Mouse (Mus musculus) intestine, embryonic 14.5 days (tissue): ENCODE measurements at regions not wholly inside any gene's neighbourhood (a gene's known extent, or its start where the extent isn't known, plus 50 kb on each side); places are given as distances from the start of the nearest gene placed in this dataset.
A peak's percentile ranks its signal among the peaks of the same experiment; 100 is the strongest.

ENCODE experiments used
- ATAC-seq: fragments of 200-750 bp; cut with Nextera tagmentation; replicated peaks from 2 replicates; pipeline ENCODE4 v1.8.0; 2017; ENCODE audit warnings: low read depth, moderate number of reproducible peaks, moderate TSS enrichment, moderate library complexity; ENCODE audit not compliant: low FRiP score, low TSS enrichment
- DNase-seq: peaks from one replicate; pipeline ENCODE4 v3.0.0-alpha.2; 2018; ENCODE audit warnings: low spot score
- H3K27ac ChIP-seq: fragments of 300-500 bp; sonication (generic); 2 replicates; pipeline ENCODE4 v1.5.1; 2014; ENCODE audit warnings: low read depth, mild to moderate bottlenecking, control low read depth
- H3K27me3 ChIP-seq: fragments of 300-500 bp; sonication (generic); replicated peaks from 2 replicates; pipeline ENCODE4 v1.6.1; 2014; ENCODE audit warnings: low read length, control low read depth; ENCODE audit not compliant: control insufficient read depth, insufficient read depth
- H3K36me3 ChIP-seq: fragments of 300-500 bp; sonication (generic); 2 replicates; pipeline ENCODE4 v1.6.1; 2014; ENCODE audit warnings: low read length, control low read depth; ENCODE audit not compliant: control insufficient read depth, insufficient read depth
- H3K4me1 ChIP-seq: fragments of 300-500 bp; sonication (generic); replicated peaks from 2 replicates; pipeline ENCODE4 v1.6.1; 2014; ENCODE audit warnings: low read length, control low read depth, mixed read lengths; ENCODE audit not compliant: control insufficient read depth, insufficient read depth
- H3K4me2 ChIP-seq: fragments of 300-500 bp; sonication (generic); 2 replicates; pipeline ENCODE4 v1.6.1; 2014; ENCODE audit warnings: low read length
- H3K4me3 ChIP-seq: fragments of 300-500 bp; sonication (generic); 2 replicates; pipeline ENCODE4 v1.5.1; 2014; ENCODE audit warnings: low read depth, low read length, control low read depth, mixed read lengths
- H3K9ac ChIP-seq: fragments of 300-500 bp; sonication (generic); 2 replicates; pipeline ENCODE4 v1.6.1; 2014; ENCODE audit warnings: mild to moderate bottlenecking, low read length
- H3K9me3 ChIP-seq: fragments of 300-500 bp; sonication (generic); 2 replicates; pipeline ENCODE4 v1.6.1; 2016; ENCODE audit warnings: low read length, control low read depth; ENCODE audit not compliant: control insufficient read depth
- WGBS: fragments of 180-500 bp; shearing (Covaris S2); extraction: QIAGEN DNeasy Blood & Tissue Kit; methylation state at CpG from one replicate; pipeline ENCODE4 v1.1.7; 2014; 5-methylcytosine and 5-hydroxymethylcytosine counted together

GRCm38 (mm10) chr6:117678276-117678675, 162.7 kb upstream of the Zfp637 start:
- ATAC-seq: no peak
- Histone ChIP-seq H3K27ac (peak overlapping the region; percentile 67), H3K4me1 (peaks cover 25% of the 10 kb centered on the region)

GRCm38 (mm10) chr6:117678877-117679276, 162.1 kb upstream of the Zfp637 start:
- DNase-seq: no peak
- ATAC-seq: no peak
- H3K27me3 ChIP-seq: no peaks in the 10 kb centered on the region
- H3K27ac ChIP-seq: peak overlapping the region; percentile 67
- H3K9ac ChIP-seq: no peak overlapping the region
- no peaks in the 10 kb centered on the region; the same call in 1 of the 2 replicates for H3K9me3 ChIP-seq
- no peak overlapping the region for H3K4me2 ChIP-seq
- 28% methylated on average over 4 of the region's 4 CpGs for WGBS
- no peaks in the 10 kb centered on the region for H3K36me3 ChIP-seq
- H3K4me3 ChIP-seq: no peak overlapping the region
- H3K4me1 ChIP-seq: peaks cover 25% of the 10 kb centered on the region

More at GRCm38 (mm10) chr6:117678276-117678675, 162.7 kb upstream of the Zfp637 start:
- Histone ChIP-seq H3K4me2 (no peak overlapping the region), H3K27me3 (no peaks in the 10 kb centered on the region), H3K9me3 (no peaks in the 10 kb centered on the region; the same call in 1 of the 2 replicates), H3K9ac (no peak overlapping the region), H3K36me3 (no peaks in the 10 kb centered on the region), H3K4me3 (no peak overlapping the region)
- WGBS: 36% methylated on average over 5 of the region's 5 CpGs
- no peak for DNase-seq

- Histone ChIP-seq H3K4me3 (no peak overlapping the region), H3K4me1 (peaks cover 6% of the 10 kb centered on the region), H3K9ac (no peak overlapping the region), H3K27ac (no peak overlapping the region), H3K4me2 (no peak overlapping the region), H3K27me3 (no peaks in the 10 kb centered on the region), H3K9me3 (no peaks in the 10 kb centered on the region; the same call in 1 of the 2 replicates), H3K36me3 (no peaks in the 10 kb centered on the region)
- WGBS: 50% methylated on average over 9 of the region's 9 CpGs
- no peak for DNase-seq
- no peak for ATAC-seq
Observed at GRCm38 (mm10) chr6:117686212-117686611, 154.8 kb upstream of the Zfp637 start.

DNA sequence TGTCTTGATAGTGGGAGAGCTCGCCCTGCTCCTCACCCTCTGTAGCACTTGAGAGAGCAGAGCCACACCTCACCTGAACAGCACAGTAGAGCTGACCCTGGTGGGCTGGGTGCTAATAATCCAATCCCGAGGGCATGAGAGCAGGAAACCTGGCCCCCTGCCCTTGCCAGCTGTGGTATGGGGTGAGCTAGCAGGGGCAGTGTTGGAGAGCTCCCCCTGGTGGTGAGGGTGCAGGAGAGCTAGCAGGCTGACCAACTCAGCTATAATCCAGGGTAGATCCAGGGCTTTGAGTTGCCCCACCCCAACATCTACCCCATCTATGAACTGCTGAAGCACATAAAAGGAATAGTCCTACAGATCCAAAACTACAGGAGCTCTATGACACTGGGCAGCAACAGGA, 153.9 kb upstream of the Zfp637 start:
- ATAC-seq: no peak

DNA sequence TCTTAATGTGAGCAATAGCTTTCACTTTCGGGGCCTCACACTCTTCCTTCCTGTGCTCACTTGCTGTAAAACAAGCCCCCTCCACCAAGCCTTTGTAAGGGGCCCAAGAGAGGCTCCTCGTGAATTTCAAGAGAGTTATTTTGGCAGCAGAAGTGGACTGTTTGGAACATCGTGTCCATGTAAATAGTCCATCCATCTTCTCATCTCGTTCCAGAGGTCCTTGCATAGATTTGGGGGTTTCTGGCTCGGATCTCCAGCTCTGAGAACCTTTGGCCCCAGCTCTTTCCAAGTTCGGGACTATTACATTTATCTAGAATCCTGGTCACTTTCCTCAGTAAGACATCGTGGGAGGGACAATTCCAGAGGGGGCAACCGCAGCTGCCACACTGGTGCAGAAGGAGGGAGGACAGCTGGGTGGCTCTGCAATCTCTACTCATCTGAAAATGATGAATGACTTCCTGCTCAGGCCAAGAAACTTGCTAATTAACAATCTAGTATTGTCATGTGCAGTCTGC, 152.3 kb upstream of the Zfp637 start:
- no peak overlapping the region for H3K9ac ChIP-seq
- WGBS: 26% methylated on average over 8 of the region's 8 CpGs
- H3K36me3 ChIP-seq: no peaks in the 10 kb centered on the region
- DNase-seq (no peak), ATAC-seq (no peak)
- no peaks in the 10 kb centered on the region for H3K9me3 ChIP-seq
- H3K4me1 ChIP-seq: peaks cover 6% of the 10 kb centered on the region
- no peak overlapping the region for H3K4me3 ChIP-seq
- H3K27ac ChIP-seq: no peak overlapping the region
- H3K4me2 ChIP-seq: no peak overlapping the region
- H3K27me3 ChIP-seq: no peaks in the 10 kb centered on the region

More for the DNA sequence above, 153.9 kb upstream of the Zfp637 start:
- Histone ChIP-seq H3K4me2 (no peak overlapping the region), H3K9me3 (no peaks in the 10 kb centered on the region), H3K27me3 (no peaks in the 10 kb centered on the region), H3K9ac (no peak overlapping the region), H3K4me1 (peaks cover 6% of the 10 kb centered on the region), H3K36me3 (no peaks in the 10 kb centered on the region), H3K27ac (no peak overlapping the region), H3K4me3 (no peak overlapping the region)
- no peak for DNase-seq
- 79% methylated on average over 2 of the region's 2 CpGs for WGBS

DNA sequence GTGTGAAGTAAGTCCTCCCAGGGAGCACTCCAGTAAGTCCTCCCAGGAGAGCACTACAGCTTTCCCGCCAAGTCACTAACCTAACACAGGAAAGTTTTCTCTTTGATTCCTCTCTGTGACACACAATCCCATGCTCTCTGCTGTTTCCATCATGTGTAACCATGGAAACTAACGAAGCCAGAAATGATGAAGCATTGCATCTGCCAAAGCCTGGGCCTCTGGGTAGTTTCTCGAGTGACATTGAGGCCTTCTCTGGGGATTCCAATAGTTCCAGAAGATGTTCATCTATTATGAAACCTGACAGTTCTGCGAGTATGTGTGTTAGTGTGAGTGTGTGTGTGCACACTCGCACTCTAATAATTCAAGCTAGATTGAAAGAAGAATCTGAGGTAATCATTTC, 140.7 kb upstream of the Zfp637 start:
- Histone ChIP-seq H3K27me3 (no peaks in the 10 kb centered on the region), H3K4me1 (no peaks in the 10 kb centered on the region), H3K27ac (no peak overlapping the region), H3K36me3 (no peaks in the 10 kb centered on the region), H3K9me3 (no peaks in the 10 kb centered on the region), H3K9ac (no peak overlapping the region), H3K4me2 (no peak overlapping the region), H3K4me3 (no peak overlapping the region)
- no peak for ATAC-seq
- no peak for DNase-seq
- 57% methylated on average over 5 of the region's 5 CpGs for WGBS

GRCm38 (mm10) chr6:117701547-117701946, 139.4 kb upstream of the Zfp637 start:
- Histone ChIP-seq H3K4me3 (no peak overlapping the region), H3K9me3 (no peaks in the 10 kb centered on the region), H3K36me3 (no peaks in the 10 kb centered on the region), H3K27ac (no peak overlapping the region), H3K27me3 (no peaks in the 10 kb centered on the region), H3K4me2 (no peak overlapping the region), H3K9ac (no peak overlapping the region), H3K4me1 (no peaks in the 10 kb centered on the region)
- WGBS: 97% methylated on average over 5 of the region's 5 CpGs
- ATAC-seq (no peak), DNase-seq (no peak)

DNA sequence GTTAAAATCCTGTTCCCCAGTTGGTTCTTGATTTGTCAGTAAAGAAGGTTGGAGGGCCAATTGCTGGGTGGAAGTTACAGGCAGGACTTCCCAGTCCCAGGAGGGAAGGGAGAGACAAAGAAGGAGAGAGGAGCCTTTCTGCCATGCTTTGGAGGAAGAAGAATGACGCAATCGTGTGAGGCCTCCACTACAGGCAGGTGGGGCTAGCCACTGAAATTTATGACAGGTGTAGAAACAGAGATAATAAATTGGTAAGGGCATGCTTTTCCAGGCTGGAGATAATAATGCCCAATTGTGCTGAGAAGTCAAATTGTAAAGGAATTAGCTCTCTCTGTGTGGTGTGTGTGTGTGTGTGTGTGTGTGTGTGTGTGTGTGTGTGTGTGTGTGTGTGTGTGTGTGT, 135.0 kb upstream of the Zfp637 start:
- Histone ChIP-seq H3K27me3 (no peaks in the 10 kb centered on the region), H3K36me3 (no peaks in the 10 kb centered on the region), H3K4me2 (no peak overlapping the region), H3K4me3 (no peak overlapping the region), H3K27ac (no peak overlapping the region), H3K9me3 (no peaks in the 10 kb centered on the region), H3K4me1 (no peaks in the 10 kb centered on the region), H3K9ac (no peak overlapping the region)
- ATAC-seq: 0 out of 2 replicates have a peak, but pooled peaks have one; percentile 40
- DNase-seq: no peak
- 63% methylated on average over 2 of the region's 2 CpGs for WGBS

GRCm38 (mm10) chr6:117709212-117709611, 131.8 kb upstream of the Zfp637 start:
- ATAC-seq (no peak), DNase-seq (no peak)
- H3K4me2 ChIP-seq: no peak overlapping the region
- no peak overlapping the region for H3K9ac ChIP-seq
- H3K27ac ChIP-seq: no peak overlapping the region
- no peaks in the 10 kb centered on the region for H3K9me3 ChIP-seq
- H3K27me3 ChIP-seq: no peaks in the 10 kb centered on the region
- WGBS: 74% methylated on average over 3 of the region's 3 CpGs
- no peaks in the 10 kb centered on the region for H3K4me1 ChIP-seq
- H3K4me3 ChIP-seq: no peak overlapping the region
- H3K36me3 ChIP-seq: no peaks in the 10 kb centered on the region
